Mouse (Mus musculus) limb, embryonic 11.5 days (tissue): ENCODE results near the gene Zfyve28. TPM values are rescaled to one million over a fixed set of nuclear protein-coding genes. Genes with fewer than 3 reads are reported as not detected.
A peak's percentile ranks its signal among the peaks of the same experiment; 100 is the strongest.

ENCODE experiments used
- ATAC-seq: fragments of 200-750 bp; cut with Nextera tagmentation; 2 replicates; pipeline ENCODE4 v1.8.0; 2017; ENCODE audit warnings: low read depth; ENCODE audit not compliant: insufficient number of reproducible peaks, low FRiP score, low TSS enrichment
- DNase-seq: peaks from one replicate; pipeline ENCODE4 v3.0.0-alpha.2; 2015; ENCODE audit warnings: low spot score
- H3K27ac ChIP-seq: fragments of 300-500 bp; sonication (generic); replicated peaks from 2 replicates; pipeline ENCODE4 v1.5.1; 2014; ENCODE audit warnings: low read depth, mild to moderate bottlenecking, low read length
- H3K27me3 ChIP-seq: fragments of 300-500 bp; sonication (generic); 2 replicates; pipeline ENCODE4 v1.6.1; 2014; ENCODE audit warnings: mild to moderate bottlenecking, low read length, mixed read lengths; ENCODE audit not compliant: control insufficient read depth, insufficient read depth
- H3K36me3 ChIP-seq: fragments of 300-500 bp; sonication (generic); 2 replicates; pipeline ENCODE4 v1.6.1; 2014; ENCODE audit warnings: mild to moderate bottlenecking, low read length, moderate library complexity, mixed read lengths; ENCODE audit not compliant: control insufficient read depth, insufficient read depth
- H3K4me1 ChIP-seq: fragments of 300-500 bp; sonication (generic); 2 replicates; pipeline ENCODE4 v1.6.1; 2014; ENCODE audit warnings: low read length, mixed read lengths; ENCODE audit not compliant: control insufficient read depth, insufficient read depth
- H3K4me2 ChIP-seq: fragments of 300-500 bp; sonication (generic); 2 replicates; pipeline ENCODE4 v1.6.1; 2014; ENCODE audit warnings: low read depth, mild to moderate bottlenecking, moderate library complexity; ENCODE audit not compliant: severe bottlenecking
- H3K4me3 ChIP-seq: fragments of 300-500 bp; sonication (generic); 2 replicates; pipeline ENCODE4 v1.5.1; 2014; ENCODE audit warnings: low read depth, low read length
- H3K9ac ChIP-seq: fragments of 300-500 bp; sonication (generic); 2 replicates; pipeline ENCODE4 v1.6.1; 2014; ENCODE audit warnings: mild to moderate bottlenecking, low read length
- H3K9me3 ChIP-seq: fragments of 300-500 bp; sonication (generic); 2 replicates; pipeline ENCODE4 v1.6.1; 2016; ENCODE audit warnings: low read length; ENCODE audit not compliant: control insufficient read depth
- WGBS: fragments of 180-500 bp; shearing (Covaris S2); extraction: QIAGEN DNeasy Blood & Tissue Kit; methylation state at CpG from one replicate; pipeline ENCODE4 v1.1.7; 2014; 5-methylcytosine and 5-hydroxymethylcytosine counted together
- polyA plus RNA-seq: library from polyadenylated mRNA; unstranded; fragments of >200 nt; fragmentation: Nextera tagmentation; extraction: Ambion mirVana; gene quantifications from 2 replicates; pipeline ENCODE4 v1.2.1, GENCODE M21; 2014

The Zfyve28 gene
- polyA plus RNA-seq, 1 experiment from 2014 or later = 0.61 TPM

GRCm38 (mm10) chr5:34294696-34295095, 6.4 kb upstream of the Zfyve28 start:
- Histone ChIP-seq H3K4me2 (no peak overlapping the region), H3K9me3 (no peaks in the 10 kb centered on the region), H3K27ac (no peak overlapping the region), H3K36me3 (no peaks in the 10 kb centered on the region), H3K4me1 (no peaks in the 10 kb centered on the region), H3K4me3 (no peak overlapping the region), H3K27me3 (peaks cover under 1% of the 10 kb centered on the region; the same call in 1 of the 2 replicates), H3K9ac (no peak overlapping the region)
- no peak for ATAC-seq
- DNase-seq = no peak
- 49% methylated on average over 2 of the region's 2 CpGs for WGBS

- Histone ChIP-seq H3K27me3 (peaks cover 13% of the 10 kb centered on the region), H3K4me2 (no peak overlapping the region), H3K9ac (no peak overlapping the region), H3K4me1 (no peaks in the 10 kb centered on the region), H3K27ac (no peak overlapping the region), H3K36me3 (no peaks in the 10 kb centered on the region), H3K4me3 (no peak overlapping the region), H3K9me3 (no peaks in the 10 kb centered on the region)
- ATAC-seq (no peak), DNase-seq (no peak)
- WGBS = 77% methylated on average over 6 of the region's 6 CpGs
Measured at GRCm38 (mm10) chr5:34293363-34293762, 5.1 kb upstream of the Zfyve28 start.

- H3K27me3 ChIP-seq = peaks cover 47% of the 10 kb centered on the region
- DNase-seq (no peak), ATAC-seq (no peak)
- no peak overlapping the region for H3K4me2 ChIP-seq
- WGBS = 56% methylated on average over 2 of the region's 2 CpGs
- no peak overlapping the region for H3K27ac ChIP-seq
- H3K9ac ChIP-seq = no peak overlapping the region
- H3K4me3 ChIP-seq = no peak overlapping the region
- peaks cover 4% of the 10 kb centered on the region; the same call in 1 of the 2 replicates for H3K4me1 ChIP-seq
- H3K36me3 ChIP-seq = no peaks in the 10 kb centered on the region
- H3K9me3 ChIP-seq = no peaks in the 10 kb centered on the region
Measured at GRCm38 (mm10) chr5:34289286-34289685, 1.0 kb upstream of the Zfyve28 start.

GRCm38 (mm10) chr5:34287838-34288145, 457 bp downstream of the Zfyve28 start:
- peaks cover 48% of the 10 kb centered on the region for H3K27me3 ChIP-seq
- WGBS = under 1% methylated on average over 18 of the region's 18 CpGs
- no peak for ATAC-seq

GRCm38 (mm10) chr5:34287001-34287837, 1.0 kb downstream of the Zfyve28 start:
- Histone ChIP-seq H3K4me2 (peak overlapping the region; percentile 95), H3K27me3 (peaks cover 48% of the 10 kb centered on the region), H3K4me3 (peak overlapping the region; percentile 61), H3K9ac (no peak overlapping the region), H3K9me3 (no peaks in the 10 kb centered on the region), H3K27ac (no peak overlapping the region), H3K36me3 (no peaks in the 10 kb centered on the region), H3K4me1 (peaks cover 4% of the 10 kb centered on the region; the same call in 1 of the 2 replicates)
- under 1% methylated on average over 54 of the region's 54 CpGs for WGBS
- ATAC-seq (no peak), DNase-seq (peak; percentile 34)

More at GRCm38 (mm10) chr5:34287838-34288145, 457 bp downstream of the Zfyve28 start:
- peaks cover 4% of the 10 kb centered on the region; the same call in 1 of the 2 replicates for H3K4me1 ChIP-seq
- DNase-seq = no peak
- H3K4me2 ChIP-seq = peak overlapping the region; percentile 95
- no peaks in the 10 kb centered on the region for H3K9me3 ChIP-seq
- no peaks in the 10 kb centered on the region for H3K36me3 ChIP-seq
- H3K4me3 ChIP-seq = peak overlapping the region; percentile 61
- H3K9ac ChIP-seq = peak overlapping the region; percentile 43
- no peak overlapping the region for H3K27ac ChIP-seq

GRCm38 (mm10) chr5:34286516-34286915, 1.7 kb downstream of the Zfyve28 start:
- H3K36me3 ChIP-seq = no peaks in the 10 kb centered on the region
- no peaks in the 10 kb centered on the region for H3K9me3 ChIP-seq
- WGBS = 3% methylated on average over 11 of the region's 11 CpGs
- H3K9ac ChIP-seq = no peak overlapping the region
- no peak overlapping the region for H3K4me3 ChIP-seq
- H3K4me2 ChIP-seq = peak overlapping the region; percentile 95
- DNase-seq = peak; percentile 36
- H3K27ac ChIP-seq = no peak overlapping the region
- H3K4me1 ChIP-seq = peaks cover 4% of the 10 kb centered on the region; the same call in 1 of the 2 replicates
- ATAC-seq = no peak
- peaks cover 48% of the 10 kb centered on the region for H3K27me3 ChIP-seq

- WGBS = 90% methylated on average over 2 of the region's 2 CpGs
Measured at GRCm38 (mm10) chr5:34285285-34285684, 3.0 kb downstream of the Zfyve28 start.

GRCm38 (mm10) chr5:34284156-34284750, 4.0 kb downstream of the Zfyve28 start:
- Histone ChIP-seq H3K9ac (no peak overlapping the region), H3K36me3 (no peaks in the 10 kb centered on the region), H3K27ac (no peak overlapping the region), H3K4me1 (peaks cover 4% of the 10 kb centered on the region; the same call in 1 of the 2 replicates), H3K27me3 (peaks cover 44% of the 10 kb centered on the region), H3K4me2 (no peak overlapping the region), H3K4me3 (no peak overlapping the region), H3K9me3 (no peaks in the 10 kb centered on the region)
- WGBS = 43% methylated on average over 3 of the region's 3 CpGs
- DNase-seq (no peak), ATAC-seq (no peak)

More at GRCm38 (mm10) chr5:34285285-34285684, 3.0 kb downstream of the Zfyve28 start:
- Histone ChIP-seq H3K27ac (no peak overlapping the region), H3K36me3 (no peaks in the 10 kb centered on the region), H3K4me1 (peaks cover 4% of the 10 kb centered on the region; the same call in 1 of the 2 replicates), H3K9me3 (no peaks in the 10 kb centered on the region), H3K9ac (no peak overlapping the region), H3K27me3 (peaks cover 48% of the 10 kb centered on the region), H3K4me3 (no peak overlapping the region), H3K4me2 (no peak overlapping the region)
- ATAC-seq (no peak), DNase-seq (no peak)
